Mouse (Mus musculus): ENCODE results near the gene Fam206a.

GRCm38 (mm10) chr4:56858733-56859132 is 56.6 kb downstream of the Fam206a start:
- TF ChIP-seq CTCF (IDR thresholded peaks at IDR 0.05; ENCODE audit: borderline replicate concordance, insufficient read depth, low read length): no peak
- TF ChIP-seq POLR2A (IDR thresholded peaks at IDR 0.05; ENCODE audit: low read depth, low read length): no peak

Data from embryonic fibroblast, embryonic 13.5 days (primary cell).